Mouse (Mus musculus) small intestine, adult 2 months (tissue): ENCODE measurements around the gene Slc22a12. TPM values are rescaled to one million over a fixed set of nuclear protein-coding genes. Genes with fewer than 3 reads are reported as not detected.

Experiments
- H3K27ac ChIP-seq: fragments of 200-500 bp; 2 replicates; pipeline ENCODE4 v1.5.1; 2012; ENCODE audit warnings: low read depth, low read length, control low read depth, inconsistent platforms; ENCODE audit not compliant: insufficient read depth
- H3K27me3 ChIP-seq: fragments of 200-500 bp; 2 replicates; pipeline ENCODE4 v1.6.1; 2012; ENCODE audit warnings: mild to moderate bottlenecking, moderate library complexity, low read length, inconsistent platforms; ENCODE audit not compliant: control insufficient read depth, insufficient read depth
- H3K36me3 ChIP-seq: fragments of 200-500 bp; 2 replicates; pipeline ENCODE4 v1.6.1; 2012; ENCODE audit warnings: mild to moderate bottlenecking, low read length, control low read depth, inconsistent platforms; ENCODE audit not compliant: control insufficient read depth, insufficient read depth
- H3K4me1 ChIP-seq: fragments of 200-500 bp; 2 replicates; pipeline ENCODE4 v1.6.1; 2012; ENCODE audit warnings: low read length, inconsistent platforms, mixed read lengths; ENCODE audit not compliant: control insufficient read depth, insufficient read depth, insufficient read length
- H3K4me3 ChIP-seq: fragments of 200-500 bp; 2 replicates; pipeline ENCODE4 v1.5.1; 2012; ENCODE audit warnings: low read depth, mild to moderate bottlenecking, control low read depth, inconsistent platforms, low read length, moderate library complexity
- CTCF ChIP-seq: fragments of 200-500 bp; IDR thresholded peaks from 2 replicates; pipeline ENCODE4 v1.5.1; 2012; ENCODE audit warnings: low read depth, mild to moderate bottlenecking, control low read depth, inconsistent platforms, low read length, moderate library complexity, mixed read lengths; ENCODE audit not compliant: insufficient replicate concordance, insufficient read length; ENCODE audit errors: extremely low read depth
- POLR2A ChIP-seq: fragments of 200-500 bp; IDR thresholded peaks from 2 replicates; pipeline ENCODE4 v1.6.1; 2012; ENCODE audit warnings: low read depth, mild to moderate bottlenecking, control low read depth, inconsistent platforms, low read length, moderate library complexity
- WGBS: fragments of 180-500 bp; shearing (Covaris S2); methylation state at CpG from one replicate; pipeline ENCODE4 v1.1.7; 2018; 5-methylcytosine and 5-hydroxymethylcytosine counted together
- polyA plus RNA-seq: library from polyadenylated mRNA; depleted of rRNA; stranded (reverse); fragments of >200 nt; gene quantifications from 2 replicates; pipeline ENCODE4 v1.2.3, GENCODE M21; 2012

The Slc22a12 gene
- polyA plus RNA-seq, 1 experiment: not detected

GRCm38 (mm10) chr19:6541521-6541920 lies 1.3 kb downstream of the Slc22a12 start:
- H3K36me3 ChIP-seq: no peaks in the 10 kb centered on the region
- H3K4me3 ChIP-seq: no peak overlapping the region
- 77% methylated on average over 7 of the region's 7 CpGs for WGBS
- no peak for TF ChIP-seq CTCF
- no peak for TF ChIP-seq POLR2A
- H3K27ac ChIP-seq: no peak overlapping the region
- H3K4me1 ChIP-seq: no peaks in the 10 kb centered on the region
- H3K27me3 ChIP-seq: no peaks in the 10 kb centered on the region

GRCm38 (mm10) chr19:6540191-6540590 lies 2.6 kb downstream of the Slc22a12 start:
- TF ChIP-seq CTCF: no peak
- H3K27ac ChIP-seq: no peak overlapping the region
- 72% methylated on average over 6 of the region's 6 CpGs for WGBS
- no peak overlapping the region for H3K4me3 ChIP-seq
- H3K4me1 ChIP-seq: no peaks in the 10 kb centered on the region
- H3K27me3 ChIP-seq: no peaks in the 10 kb centered on the region
- no peaks in the 10 kb centered on the region for H3K36me3 ChIP-seq

- Histone ChIP-seq H3K36me3 (no peaks in the 10 kb centered on the region), H3K4me1 (no peaks in the 10 kb centered on the region), H3K27me3 (no peaks in the 10 kb centered on the region), H3K27ac (no peak overlapping the region), H3K4me3 (no peak overlapping the region)
- TF ChIP-seq CTCF: no peak
- no peak for TF ChIP-seq POLR2A
- WGBS: 75% methylated on average over 4 of the region's 4 CpGs
These were observed 3.2 kb downstream of the Slc22a12 start for GRCm38 (mm10) chr19:6539592-6539991.

GRCm38 (mm10) chr19:6538546-6538945 lies 4.3 kb downstream of the Slc22a12 start:
- Histone ChIP-seq H3K4me3 (no peak overlapping the region), H3K27me3 (no peaks in the 10 kb centered on the region; the same call in 1 of the 2 replicates), H3K4me1 (no peaks in the 10 kb centered on the region), H3K36me3 (no peaks in the 10 kb centered on the region), H3K27ac (no peak overlapping the region)
- TF ChIP-seq POLR2A (no peak), CTCF (no peak)
- 87% methylated on average over 6 of the region's 6 CpGs for WGBS

- Histone ChIP-seq H3K36me3 (no peaks in the 10 kb centered on the region), H3K4me3 (no peak overlapping the region), H3K27ac (no peak overlapping the region), H3K4me1 (no peaks in the 10 kb centered on the region), H3K27me3 (peaks cover 7% of the 10 kb centered on the region)
- 68% methylated on average over 8 of the region's 8 CpGs for WGBS
- TF ChIP-seq POLR2A (no peak), CTCF (no peak)
These were observed 5.3 kb downstream of the Slc22a12 start for GRCm38 (mm10) chr19:6537526-6537925.

GRCm38 (mm10) chr19:6536696-6537095 lies 6.1 kb downstream of the Slc22a12 start:
- Histone ChIP-seq H3K36me3 (no peaks in the 10 kb centered on the region), H3K27ac (no peak overlapping the region), H3K27me3 (peaks cover 16% of the 10 kb centered on the region), H3K4me1 (peaks cover 1% of the 10 kb centered on the region; the same call in 1 of the 2 replicates), H3K4me3 (no peak overlapping the region)
- TF ChIP-seq POLR2A: no peak
- TF ChIP-seq CTCF: no peak
- 77% methylated on average over 6 of the region's 6 CpGs for WGBS

- Histone ChIP-seq H3K27me3 (peaks cover 21% of the 10 kb centered on the region), H3K4me1 (peaks cover 5% of the 10 kb centered on the region), H3K4me3 (no peak overlapping the region), H3K36me3 (no peaks in the 10 kb centered on the region), H3K27ac (no peak overlapping the region)
- WGBS: 28% methylated on average over 3 of the region's 3 CpGs
- TF ChIP-seq CTCF (no peak), POLR2A (no peak)
These were observed 6.6 kb downstream of the Slc22a12 start for GRCm38 (mm10) chr19:6536201-6536600.

- peaks cover 36% of the 10 kb centered on the region for H3K27me3 ChIP-seq
- no peaks in the 10 kb centered on the region for H3K36me3 ChIP-seq
- peaks cover 5% of the 10 kb centered on the region for H3K4me1 ChIP-seq
- H3K27ac ChIP-seq: no peak overlapping the region
- H3K4me3 ChIP-seq: no peak overlapping the region
- no peak for TF ChIP-seq CTCF
- 62% methylated on average over 5 of the region's 5 CpGs for WGBS
These were observed 8.8 kb downstream of the Slc22a12 start for GRCm38 (mm10) chr19:6534118-6534415.
